Mouse (Mus musculus): ENCODE results near the gene Armh1.

Gene Armh1

GRCm38 (mm10) chr4:117251801-117252316 lies at the start of gene Armh1, which contains the start of gene Tmem53:
TSS of gene Armh1 (minus strand) at chr4:117252125.
TSS of gene Tmem53 (plus strand) at chr4:117251951.
- peak; percentile 89 for DNase-seq (ENCODE audit: low read depth, low spot score)
- H3K36me3 ChIP-seq (ENCODE audit: control insufficient read depth, insufficient read depth, low read length, poor library complexity, severe bottlenecking), result no peaks in the 10 kb centered on the region
- H3K27me3 ChIP-seq (ENCODE audit: control insufficient read depth, insufficient read depth, low read length, poor library complexity, severe bottlenecking), result no peaks in the 10 kb centered on the region

GRCm38 (mm10) chr4:117299921-117300320 lies 48.0 kb upstream of the Armh1 start:
- H3K27me3 ChIP-seq (ENCODE audit: control insufficient read depth, insufficient read depth, low read length, poor library complexity, severe bottlenecking), result no peaks in the 10 kb centered on the region
- no peaks in the 10 kb centered on the region for H3K36me3 ChIP-seq (ENCODE audit: control insufficient read depth, insufficient read depth, low read length, poor library complexity, severe bottlenecking)
- no peak for DNase-seq (ENCODE audit: low read depth, low spot score)

DNA sequence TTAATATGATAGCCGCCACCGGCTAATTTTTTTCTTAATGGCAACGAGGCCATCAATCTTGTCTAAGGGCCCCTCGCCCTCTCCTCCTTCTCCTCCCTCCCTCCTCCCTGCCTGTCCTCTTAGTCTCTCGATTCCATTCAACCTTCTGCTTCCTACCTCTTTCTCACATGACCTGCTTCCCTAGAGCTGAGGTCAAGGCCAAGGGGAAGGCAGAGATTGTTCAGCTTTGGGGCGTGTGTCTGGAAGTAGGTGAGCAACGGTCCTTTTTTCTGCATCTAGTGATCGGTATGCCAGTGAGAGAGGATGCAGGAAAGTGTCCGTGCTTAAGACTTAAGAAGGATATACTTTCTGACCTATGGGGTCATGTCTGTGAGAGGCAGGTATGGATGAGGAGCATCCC lies 45.9 kb upstream of the Armh1 start:
- Histone ChIP-seq H3K27me3 (ENCODE audit: control insufficient read depth, insufficient read depth, low read length, poor library complexity, severe bottlenecking) (no peaks in the 10 kb centered on the region), H3K36me3 (ENCODE audit: control insufficient read depth, insufficient read depth, low read length, poor library complexity, severe bottlenecking) (no peaks in the 10 kb centered on the region)
- no peak for DNase-seq (ENCODE audit: low read depth, low spot score)

GRCm38 (mm10) chr4:117296849-117297593 lies 45.1 kb upstream of the Armh1 start:
- no peaks in the 10 kb centered on the region for H3K27me3 ChIP-seq (ENCODE audit: control insufficient read depth, insufficient read depth, low read length, poor library complexity, severe bottlenecking)
- no peak for DNase-seq (ENCODE audit: low read depth, low spot score)
- H3K36me3 ChIP-seq (ENCODE audit: control insufficient read depth, insufficient read depth, low read length, poor library complexity, severe bottlenecking), result no peaks in the 10 kb centered on the region

GRCm38 (mm10) chr4:117291696-117292095 lies 39.8 kb upstream of the Armh1 start:
- Histone ChIP-seq H3K27me3 (ENCODE audit: control insufficient read depth, insufficient read depth, low read length, poor library complexity, severe bottlenecking) (no peaks in the 10 kb centered on the region), H3K36me3 (ENCODE audit: control insufficient read depth, insufficient read depth, low read length, poor library complexity, severe bottlenecking) (no peaks in the 10 kb centered on the region)
- no peak for DNase-seq (ENCODE audit: low read depth, low spot score)

GRCm38 (mm10) chr4:117288927-117289801 lies 37.2 kb upstream of the Armh1 start:
- DNase-seq (ENCODE audit: low read depth, low spot score), result peak; percentile 86
- Histone ChIP-seq H3K27me3 (ENCODE audit: control insufficient read depth, insufficient read depth, low read length, poor library complexity, severe bottlenecking) (no peaks in the 10 kb centered on the region), H3K36me3 (ENCODE audit: control insufficient read depth, insufficient read depth, low read length, poor library complexity, severe bottlenecking) (peaks cover 7% of the 10 kb centered on the region)

DNA sequence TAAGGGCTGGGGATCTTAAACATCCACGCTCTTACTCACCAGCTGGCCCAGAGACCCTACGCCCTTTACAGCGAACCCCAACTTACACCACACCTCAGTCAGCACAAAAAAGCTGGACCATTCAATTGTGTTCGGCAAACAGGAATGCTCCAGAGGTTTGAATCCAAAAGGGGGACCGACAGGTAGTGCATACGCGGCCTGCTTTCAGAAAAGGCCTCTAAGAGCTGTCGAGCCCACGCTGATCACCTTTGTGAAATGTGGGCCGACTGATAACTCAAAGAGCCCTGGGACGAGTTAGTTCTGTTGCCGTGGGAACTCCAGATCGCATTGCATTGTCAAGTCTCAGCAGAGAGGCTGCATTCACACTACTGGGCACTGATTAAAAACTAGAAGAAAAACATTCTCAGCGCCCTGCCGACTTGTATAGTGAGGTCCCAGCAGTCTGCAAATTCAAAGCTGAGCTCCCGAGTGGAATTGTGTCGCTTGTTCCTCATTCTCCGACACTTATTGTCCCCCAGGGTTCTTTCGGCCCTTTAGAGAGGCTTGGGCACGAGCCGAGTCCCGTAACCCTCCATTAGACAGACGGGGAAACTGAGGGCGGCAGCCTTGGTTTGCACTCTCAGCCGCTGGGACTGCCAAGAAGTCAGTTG lies 36.5 kb upstream of the Armh1 start:
- no peaks in the 10 kb centered on the region for H3K27me3 ChIP-seq (ENCODE audit: control insufficient read depth, insufficient read depth, low read length, poor library complexity, severe bottlenecking)
- peaks cover 7% of the 10 kb centered on the region for H3K36me3 ChIP-seq (ENCODE audit: control insufficient read depth, insufficient read depth, low read length, poor library complexity, severe bottlenecking)
- peak; percentile 9 for DNase-seq (ENCODE audit: low read depth, low spot score)

DNA sequence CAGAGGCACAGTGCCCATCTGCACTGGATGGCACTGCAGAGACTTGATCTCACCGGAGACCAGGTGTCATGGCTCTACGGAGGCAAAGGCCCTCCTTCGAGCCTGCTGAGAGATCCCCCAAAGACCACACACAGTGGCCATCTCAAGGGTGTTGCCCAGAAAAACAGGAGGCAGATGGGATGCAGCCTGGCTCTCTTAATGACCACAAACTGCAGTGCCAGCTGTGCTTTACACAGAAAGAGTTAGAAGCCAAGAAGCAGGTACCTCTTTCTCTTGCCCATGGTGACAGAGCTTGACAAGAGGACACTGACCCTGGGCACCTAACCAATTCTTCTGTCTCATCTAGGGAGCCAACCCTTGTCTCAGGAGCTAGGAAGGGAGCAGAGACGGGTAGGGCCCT lies 32.4 kb upstream of the Armh1 start:
- Histone ChIP-seq H3K27me3 (ENCODE audit: control insufficient read depth, insufficient read depth, low read length, poor library complexity, severe bottlenecking) (no peaks in the 10 kb centered on the region), H3K36me3 (ENCODE audit: control insufficient read depth, insufficient read depth, low read length, poor library complexity, severe bottlenecking) (peaks cover 10% of the 10 kb centered on the region)
- DNase-seq (ENCODE audit: low read depth, low spot score), result no peak

- no peak for DNase-seq (ENCODE audit: low read depth, low spot score)
- Histone ChIP-seq H3K36me3 (ENCODE audit: control insufficient read depth, insufficient read depth, low read length, poor library complexity, severe bottlenecking) (peaks cover 10% of the 10 kb centered on the region), H3K27me3 (ENCODE audit: control insufficient read depth, insufficient read depth, low read length, poor library complexity, severe bottlenecking) (no peaks in the 10 kb centered on the region)
Measured at GRCm38 (mm10) chr4:117283271-117284191, 31.6 kb upstream of the Armh1 start.

DNA sequence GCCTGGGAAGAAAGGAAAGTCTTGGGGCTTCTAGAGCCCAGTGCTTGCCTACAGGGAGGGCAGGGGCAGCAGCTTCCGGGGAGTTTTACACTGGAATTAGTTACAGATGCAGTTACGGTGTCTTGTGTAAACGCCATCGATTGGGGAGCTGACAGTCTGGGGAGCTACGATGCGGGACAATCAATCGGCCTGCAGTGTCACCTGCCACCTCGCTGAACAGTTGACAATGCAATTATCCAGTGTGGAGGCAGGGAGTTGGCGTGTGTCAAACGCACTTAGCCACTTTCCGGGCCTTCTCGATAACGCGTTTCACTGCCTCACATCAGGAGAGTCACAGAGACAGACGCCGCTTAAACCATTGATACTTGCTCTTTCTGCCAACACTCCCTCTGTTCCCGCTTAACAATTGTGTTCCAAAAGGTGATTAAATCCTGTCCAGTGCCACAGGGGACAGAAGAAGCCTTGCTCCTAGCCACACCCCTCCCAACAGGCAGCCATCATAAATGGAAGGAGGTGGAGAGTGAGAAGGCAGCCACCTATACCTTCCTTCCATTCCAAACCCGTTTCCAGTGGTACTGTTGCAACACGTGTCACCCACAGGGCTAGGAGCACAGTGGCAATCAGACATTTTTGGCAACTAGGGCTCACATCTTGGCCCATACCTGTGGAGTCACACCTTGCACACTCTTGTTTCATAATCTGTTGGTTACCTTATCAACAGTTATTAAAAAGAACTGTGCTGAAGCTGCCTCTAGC lies 29.3 kb upstream of the Armh1 start:
- H3K27me3 ChIP-seq (ENCODE audit: control insufficient read depth, insufficient read depth, low read length, poor library complexity, severe bottlenecking), result no peaks in the 10 kb centered on the region
- H3K36me3 ChIP-seq (ENCODE audit: control insufficient read depth, insufficient read depth, low read length, poor library complexity, severe bottlenecking), result peaks cover 16% of the 10 kb centered on the region
- DNase-seq (ENCODE audit: low read depth, low spot score), result no peak

- no peak for DNase-seq (ENCODE audit: low read depth, low spot score)
- Histone ChIP-seq H3K27me3 (ENCODE audit: control insufficient read depth, insufficient read depth, low read length, poor library complexity, severe bottlenecking) (no peaks in the 10 kb centered on the region), H3K36me3 (ENCODE audit: control insufficient read depth, insufficient read depth, low read length, poor library complexity, severe bottlenecking) (peaks cover 18% of the 10 kb centered on the region)
Measured at GRCm38 (mm10) chr4:117280397-117280930, 28.5 kb upstream of the Armh1 start.

GRCm38 (mm10) chr4:117279253-117279642 lies 27.3 kb upstream of the Armh1 start:
- peaks cover 15% of the 10 kb centered on the region for H3K36me3 ChIP-seq (ENCODE audit: control insufficient read depth, insufficient read depth, low read length, poor library complexity, severe bottlenecking)
- H3K27me3 ChIP-seq (ENCODE audit: control insufficient read depth, insufficient read depth, low read length, poor library complexity, severe bottlenecking), result no peaks in the 10 kb centered on the region
- DNase-seq (ENCODE audit: low read depth, low spot score), result no peak

Measured in splenic B cell, adult 2 months (primary cell).